Mouse (Mus musculus) A20 (cell line): Measurements from ENCODE around the gene Sbk1.
"Not testable (repeated sequence)": the region's sequence is repeated elsewhere in the genome, so short reads cannot be mapped to it uniquely, and the experiment has no call there.

Experiments
- DNase-seq: peaks from one replicate; pipeline ENCODE4 v3.0.0-alpha.2; 2011; ENCODE audit warnings: low read depth, low spot score

The Sbk1 gene

GRCm38 (mm10) chr7:126263964-126264363 is 8.5 kb upstream of the Sbk1 start:
- no peak for DNase-seq

DNA sequence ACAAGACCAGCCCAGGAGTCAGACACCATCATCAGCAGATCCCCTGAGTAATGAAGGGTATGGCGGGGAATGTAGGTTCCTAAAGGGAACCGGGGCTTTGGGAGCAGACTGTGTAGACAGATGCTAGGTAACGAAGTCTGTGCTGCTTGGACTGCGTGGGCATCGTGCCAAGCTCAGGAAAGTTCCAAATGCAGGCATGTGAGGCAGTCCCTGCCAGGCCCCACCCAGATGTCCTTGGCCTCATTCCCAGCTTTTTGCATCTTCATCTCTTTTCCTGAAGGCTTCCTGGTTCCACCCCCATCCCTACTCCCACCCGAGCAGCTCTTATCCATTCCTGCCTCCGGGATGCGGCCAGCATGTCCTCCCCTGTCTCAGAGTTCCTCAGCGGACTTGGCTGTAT is 6.5 kb upstream of the Sbk1 start:
- DNase-seq: no peak

DNA sequence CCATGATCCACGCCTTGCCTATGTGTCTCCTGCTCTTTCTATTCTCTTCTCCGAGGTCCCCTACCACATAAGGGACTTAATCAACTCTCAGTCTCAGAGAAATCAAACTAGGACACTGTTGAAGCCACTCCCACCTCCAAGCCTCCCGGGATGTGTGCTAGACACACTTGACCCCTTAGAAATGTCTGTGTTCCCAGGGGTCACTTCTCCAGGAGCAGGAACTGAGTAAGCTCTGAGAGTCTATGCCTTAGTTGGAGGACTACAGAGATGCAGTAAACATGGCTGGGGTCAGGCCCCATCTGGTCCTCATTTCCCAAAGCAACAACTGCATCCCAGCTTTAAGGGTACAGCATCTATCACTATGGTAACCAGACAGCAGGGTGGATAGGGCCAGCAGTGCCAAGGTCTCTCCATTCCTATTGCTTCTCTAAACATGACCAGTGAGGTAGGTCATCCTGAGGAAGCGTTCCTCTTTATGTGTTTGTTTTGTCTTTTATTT is 6.0 kb upstream of the Sbk1 start:
- no peak for DNase-seq

DNA sequence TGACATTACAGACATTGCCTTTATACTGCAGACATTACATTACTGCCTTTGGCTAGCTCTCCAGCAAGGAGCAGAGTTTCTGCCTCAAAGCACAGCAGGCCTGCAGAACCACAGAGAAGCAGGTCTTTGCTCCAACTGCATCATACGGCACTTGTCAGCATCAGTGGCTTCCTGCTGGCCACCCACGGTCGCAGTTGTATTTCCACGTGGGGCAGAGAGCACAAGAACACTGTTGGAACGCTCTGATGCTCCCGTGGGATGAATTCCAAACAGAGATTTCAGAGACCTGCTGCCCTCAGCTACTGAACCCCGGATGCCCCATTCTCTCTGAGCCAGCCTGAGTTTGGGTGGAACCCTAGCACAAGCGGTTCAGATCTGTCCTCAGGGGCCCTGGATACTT is 4.8 kb upstream of the Sbk1 start:
- no peak for DNase-seq

DNA sequence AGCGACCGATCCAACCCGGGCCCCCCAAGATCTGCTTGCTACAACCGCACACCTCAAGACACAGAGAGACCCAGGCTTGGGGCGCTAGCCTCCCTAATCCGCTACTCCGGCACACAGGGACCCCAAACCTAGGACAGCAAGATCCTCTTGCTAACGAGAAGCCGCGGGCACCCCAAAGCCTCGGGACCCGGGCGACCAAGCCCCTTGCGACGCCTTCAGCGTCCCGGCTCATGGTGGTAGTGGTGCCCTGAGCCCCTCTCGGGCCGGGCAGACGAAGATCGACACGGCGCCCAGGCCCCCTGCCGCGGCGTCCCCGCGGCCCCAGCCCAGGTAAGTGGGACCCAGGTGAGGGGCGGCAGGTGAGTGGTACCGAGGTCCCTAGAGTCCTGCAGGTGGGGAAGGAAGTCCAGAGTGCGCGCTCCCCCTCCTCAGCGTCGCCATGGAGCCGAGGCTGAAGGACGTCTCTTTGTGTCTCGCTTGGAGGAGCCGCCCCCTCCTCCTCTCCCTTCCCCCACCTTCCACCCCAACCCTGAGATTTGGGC is 422 bp downstream of the Sbk1 start:
- peak; percentile 71 for DNase-seq

DNA sequence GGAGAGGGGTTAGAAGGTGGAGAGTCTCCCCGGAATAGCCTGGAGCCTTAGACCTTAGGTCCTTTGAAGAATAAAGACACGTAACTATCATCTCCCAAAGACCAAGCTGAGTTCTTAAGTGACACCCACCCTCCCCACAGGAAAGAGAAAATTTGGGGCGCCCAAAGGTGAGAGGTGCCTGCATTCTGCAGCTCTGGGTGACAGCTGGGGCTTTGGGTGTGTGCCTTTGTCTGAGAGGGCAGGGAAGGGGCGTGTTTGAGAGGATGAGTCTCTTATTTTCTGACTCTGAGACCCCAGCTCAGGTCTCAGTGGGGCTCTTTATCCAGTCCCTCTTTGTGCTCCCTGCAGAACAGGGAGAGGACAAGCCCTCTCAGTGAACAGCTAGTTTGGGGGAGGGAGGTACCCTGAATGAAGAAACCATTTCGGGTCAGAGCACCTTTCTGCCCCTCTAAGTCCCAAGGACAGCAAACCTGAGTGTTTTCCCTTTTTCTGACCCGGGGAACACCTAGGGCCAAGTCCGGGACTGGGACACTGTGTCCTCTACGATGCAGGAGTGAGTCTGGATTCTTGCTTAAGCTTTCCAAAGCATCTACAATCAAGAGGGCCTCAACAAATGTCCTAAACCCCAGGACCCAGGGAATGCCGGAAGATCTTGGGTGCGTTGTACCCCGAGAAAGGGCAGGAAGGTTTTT is 1.1 kb downstream of the Sbk1 start:
- no peak for DNase-seq

DNA sequence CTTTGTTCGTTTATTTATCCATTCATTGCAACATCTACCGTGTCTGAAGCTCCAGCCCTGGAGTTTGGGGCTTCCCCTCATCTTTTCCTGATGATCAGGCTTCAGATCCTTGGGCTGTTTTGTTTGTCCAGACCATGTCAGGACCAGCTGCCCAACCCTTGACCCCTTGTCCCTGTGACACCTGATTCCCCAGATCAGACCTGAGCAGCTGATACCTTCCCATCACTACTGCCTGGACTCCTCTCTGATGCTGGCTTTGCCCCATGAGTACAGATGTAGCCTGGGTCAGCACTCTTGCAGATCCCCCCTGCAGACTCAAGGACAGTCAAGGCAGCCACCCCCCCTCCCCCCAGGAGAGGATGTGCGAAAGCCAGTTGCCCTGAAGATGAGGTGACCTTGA is 1.7 kb downstream of the Sbk1 start:
- DNase-seq: no peak

DNA sequence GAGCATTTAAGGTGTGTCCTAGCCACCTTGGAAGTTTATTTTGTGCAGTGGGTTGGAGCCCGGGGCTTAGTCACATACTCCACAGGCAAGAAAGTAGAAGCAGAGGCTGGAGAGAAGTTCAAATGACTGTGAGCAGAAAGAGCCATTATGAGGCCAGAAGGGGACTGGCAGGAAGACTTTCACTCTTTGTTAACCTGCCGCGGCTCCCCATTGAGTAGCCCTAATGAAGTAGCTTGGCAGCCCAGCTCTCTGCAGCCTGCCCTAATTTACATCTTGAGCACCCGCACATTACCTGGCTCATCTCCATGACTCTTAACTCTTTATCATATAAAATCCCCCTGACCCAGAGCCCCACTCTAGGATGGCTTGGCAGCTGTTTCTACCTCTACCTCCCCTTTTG is 2.2 kb downstream of the Sbk1 start:
- DNase-seq: no peak

DNA sequence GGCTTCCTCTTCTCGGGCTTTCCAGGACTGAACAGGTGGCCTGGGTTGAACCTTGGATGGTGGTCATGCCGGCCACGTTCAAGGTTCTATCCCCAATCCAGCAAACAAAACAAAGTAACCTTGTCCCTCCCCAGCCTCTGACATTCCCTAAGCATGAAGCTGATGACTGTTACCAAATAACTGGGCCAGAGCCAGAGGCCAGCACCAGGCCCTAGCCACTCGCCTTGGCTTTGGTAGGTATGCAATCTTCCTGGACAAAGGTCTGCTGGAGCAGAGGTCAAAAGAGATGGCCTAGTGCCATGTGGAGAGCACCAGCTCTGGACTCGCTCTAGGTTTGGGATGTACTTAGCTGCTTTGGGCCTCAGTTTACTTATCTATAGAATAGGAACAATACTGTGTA is 3.3 kb downstream of the Sbk1 start:
- DNase-seq: no peak

- DNase-seq: no peak
Observed at GRCm38 (mm10) chr7:126276297-126276696, 3.9 kb downstream of the Sbk1 start.

GRCm38 (mm10) chr7:126277536-126278295 is 5.3 kb downstream of the Sbk1 start:
- DNase-seq: no peak

DNA sequence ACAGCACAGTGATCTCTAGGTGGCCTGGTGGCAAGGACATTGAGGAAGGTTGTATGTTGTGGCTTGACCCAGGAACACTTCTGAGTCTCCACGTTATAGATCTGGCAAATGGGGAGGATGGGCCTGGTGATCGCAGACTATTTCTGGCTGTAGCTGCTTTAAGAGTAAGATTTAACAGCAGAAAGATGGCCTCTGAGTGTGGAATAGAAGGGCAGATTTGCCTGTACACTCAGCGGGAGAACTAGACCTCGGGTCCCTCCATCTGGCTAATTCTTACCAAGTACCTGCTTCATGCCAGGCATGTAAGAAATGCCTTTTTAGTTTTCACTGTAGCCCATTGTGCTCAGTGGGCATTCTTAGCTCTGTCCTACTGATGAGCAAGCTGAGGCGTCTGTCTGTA is 6.4 kb downstream of the Sbk1 start:
- no peak for DNase-seq

DNA sequence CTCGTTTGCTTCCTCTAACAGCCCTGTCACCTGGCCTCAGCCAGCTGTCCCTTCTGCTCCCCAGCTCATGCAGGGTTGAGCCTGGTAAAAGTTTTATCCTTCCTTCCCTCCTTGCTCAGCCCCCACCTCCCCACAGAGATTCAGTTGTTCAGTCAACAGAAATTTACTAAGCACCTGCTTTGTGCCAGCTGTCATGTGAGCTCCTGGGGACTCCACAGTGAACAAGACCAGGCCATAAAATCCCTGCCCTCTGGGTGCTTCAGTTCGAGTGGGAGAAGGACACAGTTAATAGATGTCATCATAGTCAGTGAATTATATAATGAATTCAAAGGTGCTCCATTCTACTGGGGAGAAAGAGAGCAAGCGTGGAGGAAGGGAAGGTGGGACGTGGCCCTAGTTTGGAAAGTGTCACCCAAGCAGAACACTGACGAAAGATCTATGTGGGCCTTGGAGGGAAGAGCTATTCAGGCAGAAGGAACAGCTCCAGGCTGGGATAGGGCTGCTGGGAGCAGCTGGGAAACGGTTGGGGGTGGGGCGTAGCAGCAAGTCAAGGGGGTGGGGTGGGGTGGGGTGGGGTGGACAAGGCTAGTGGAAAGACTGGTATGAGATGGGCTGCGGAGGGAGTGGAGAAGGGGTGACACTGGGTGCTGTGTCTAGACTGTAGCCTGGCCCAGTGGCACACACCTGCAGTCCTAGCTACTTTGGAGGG is 7.5 kb downstream of the Sbk1 start:
- no peak for DNase-seq

GRCm38 (mm10) chr7:126280696-126281095 is 8.3 kb downstream of the Sbk1 start:
- no peak for DNase-seq

GRCm38 (mm10) chr7:126281876-126282682 is 9.7 kb downstream of the Sbk1 start:
- no peak for DNase-seq

GRCm38 (mm10) chr7:126282683-126282990 is 10.2 kb downstream of the Sbk1 start:
- not testable (repeated sequence) for DNase-seq

GRCm38 (mm10) chr7:126284021-126284420 is 11.6 kb downstream of the Sbk1 start:
- DNase-seq: no peak

- no peak for DNase-seq
Observed at GRCm38 (mm10) chr7:126284441-126284840, 12.0 kb downstream of the Sbk1 start.

DNA sequence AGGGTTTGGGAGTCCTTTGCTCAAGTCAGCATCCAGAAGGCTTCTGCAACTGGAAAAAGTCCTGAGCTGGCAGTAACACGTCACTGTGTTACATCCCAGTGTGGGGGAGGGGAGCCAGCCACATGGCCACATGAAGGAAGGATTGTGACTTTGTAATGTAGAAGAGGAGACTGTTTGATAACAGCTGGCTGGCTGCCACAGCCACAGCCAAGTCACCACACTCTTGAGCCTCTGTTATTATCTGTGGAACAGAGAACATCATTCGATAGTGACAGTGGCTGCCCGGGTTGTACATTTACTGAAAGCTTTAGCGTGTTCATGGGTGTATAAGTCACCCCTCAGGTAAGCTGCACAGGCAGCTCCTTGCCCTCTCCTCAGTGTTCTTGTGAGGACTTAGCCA is 12.4 kb downstream of the Sbk1 start:
- no peak for DNase-seq

GRCm38 (mm10) chr7:126285293-126286211 is 13.1 kb downstream of the Sbk1 start:
- no peak for DNase-seq

DNA sequence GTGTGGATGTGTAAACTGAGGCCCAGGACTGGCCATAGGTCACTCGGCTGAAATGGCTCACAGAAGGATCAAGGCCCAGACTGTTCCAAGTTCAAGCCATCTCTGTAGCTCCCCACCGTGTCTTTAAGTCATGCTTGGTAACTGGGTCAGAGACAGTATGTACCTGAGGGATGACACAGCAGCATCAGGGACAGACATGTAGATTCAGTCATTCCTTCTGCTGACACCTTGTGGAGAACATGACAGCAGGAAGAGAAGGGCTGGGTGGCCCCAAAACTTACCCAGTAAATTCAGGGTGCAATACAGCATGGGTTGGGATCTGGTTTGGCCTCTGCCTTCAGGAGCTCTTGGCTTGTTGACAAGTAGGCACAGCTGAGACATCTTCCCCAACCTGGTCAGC is 13.9 kb downstream of the Sbk1 start:
- DNase-seq: no peak
